In the genomic region with DNA sequence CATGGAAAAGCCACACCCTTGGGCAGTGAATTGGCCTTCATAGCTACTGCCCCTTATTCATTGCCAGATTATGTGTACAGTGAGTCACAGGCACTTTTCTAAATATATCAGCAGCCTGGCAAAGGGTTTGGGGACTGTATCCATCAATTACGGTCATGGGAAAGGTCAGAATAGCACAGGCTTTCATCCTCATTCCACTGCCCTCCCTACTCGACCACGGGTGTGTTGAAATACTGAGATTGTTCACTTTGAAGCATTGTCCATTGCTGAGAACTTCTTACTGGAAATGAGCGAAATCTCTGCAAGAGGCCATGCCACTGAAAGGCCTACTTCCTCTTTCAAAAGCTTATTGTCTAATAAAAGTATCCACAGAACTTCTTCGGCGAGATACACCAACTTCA, we compare ENCODE assay signal across 12 mouse cellular contexts.
DNase-seq lines count a peak whose midpoint lies in the region; ATAC-seq and TF ChIP-seq lines count a peak whose summit lies in the region.
"Had no signal": no experiment of that assay in that cellular context is flagged by ENCODE, and none has a peak within 500 bp of the region (broad histone marks: within the 10 kb centered on the region; RNA-seq: fewer than 3 reads in every experiment).

No protein-coding gene starts in this region.

- no peaks in the 10 kb centered on the region for H3K36me3 ChIP-seq in macrophage (ENCODE audit: inconsistent target)
- no peaks in the 10 kb centered on the region for H3K36me3 ChIP-seq in hindbrain, embryonic 12.5 days
- H3K36me3 ChIP-seq: hindbrain, embryonic 10.5 days; lung, embryonic 15.5 days had no signal

- no peaks in the 10 kb centered on the region for H3K79me2 ChIP-seq in macrophage (ENCODE audit: inconsistent target)

- no peak for TF ChIP-seq CTCF in gastrocnemius, adult 2 months (IDR thresholded peaks at IDR 0.05)

- H3K9me3 ChIP-seq in hindbrain, embryonic 12.5 days (replicated peaks), result no peaks in the 10 kb centered on the region
- H3K9me3 ChIP-seq: hindbrain, embryonic 10.5 days; lung, embryonic 15.5 days had no signal

- intact Hi-C loops in gastrocnemius, adult 2 months (cut with DNase I), result no loop called here

- 8% methylated on average over 6 of the region's 6 CpGs for WGBS in macrophage (ENCODE audit: missing documents)
- WGBS in hindbrain, embryonic 12.5 days, result 80% methylated on average over 6 of the region's 6 CpGs

- H3K9ac ChIP-seq in hindbrain, embryonic 12.5 days, result no peak overlapping the region
- H3K9ac ChIP-seq: lung, embryonic 15.5 days had no signal

- no peaks in the 10 kb centered on the region for H3K4me1 ChIP-seq in hindbrain, embryonic 12.5 days
- H3K4me1 ChIP-seq: hindbrain, embryonic 10.5 days had no signal

- H3K4me3 ChIP-seq in gastrocnemius, adult 2 months, result no peak overlapping the region
- H3K4me3 ChIP-seq in macrophage (ENCODE audit: inconsistent target), result no peak overlapping the region
- H3K4me3 ChIP-seq in hindbrain, embryonic 12.5 days, result no peak overlapping the region
- H3K4me3 ChIP-seq: hindbrain, embryonic 10.5 days; lung, embryonic 15.5 days had no signal

- no peaks in the 10 kb centered on the region for H3K27me3 ChIP-seq in hindbrain, embryonic 12.5 days
- H3K27me3 ChIP-seq: lung, embryonic 15.5 days had no signal

- no peak overlapping the region for H3K4me2 ChIP-seq in hindbrain, embryonic 12.5 days (replicated peaks)
- H3K4me2 ChIP-seq: lung, embryonic 15.5 days had no signal

- ATAC-seq in activated CD4-positive, CD25-positive, alpha-beta regulatory T cell, adult 4 months, result no peak
- ATAC-seq in hindbrain, embryonic 12.5 days (ENCODE audit: low FRiP score), result no peak

- peak overlapping the region; percentile 50; the same call in 1 of the 2 replicates for H3K27ac ChIP-seq in gastrocnemius, adult 2 months
- H3K27ac ChIP-seq in macrophage, result peak overlapping the region; percentile 70
- H3K27ac ChIP-seq in hindbrain, embryonic 12.5 days, result no peak overlapping the region
- H3K27ac ChIP-seq: hindbrain, embryonic 10.5 days; lung, embryonic 15.5 days had no signal

- peak; percentile 19 for DNase-seq in gastrocnemius, adult 2 months
- DNase-seq in gastrocnemius, postnatal 10 days, result no peak
- DNase-seq in 3T3-L1 (ENCODE audit: low read depth, low spot score), result peak; percentile 80
- peak; percentile 21 for DNase-seq in adrenal gland, postnatal 25 days
- no peak for DNase-seq in frontal cortex, postnatal 10 days (ENCODE audit: low spot score in 2 of 2)
- DNase-seq: kidney, adult 18-20 months; left cerebral cortex, postnatal 4 days had no signal

Comparison
In these comparisons a context has a peak if more than half of its experiments do, and no peak if none do; other contexts are left out.
1. DNase-seq: peak in gastrocnemius, adult 2 months (single experiment), 3T3-L1 (single experiment) and adrenal gland, postnatal 25 days (single experiment); none in gastrocnemius, postnatal 10 days (single experiment) and frontal cortex, postnatal 10 days (0 of 2).